Mouse (Mus musculus): ENCODE measurements around the gene Il12rb1.
A peak's percentile ranks its signal among the peaks of the same experiment; 100 is the strongest.

Gene Il12rb1

DNA sequence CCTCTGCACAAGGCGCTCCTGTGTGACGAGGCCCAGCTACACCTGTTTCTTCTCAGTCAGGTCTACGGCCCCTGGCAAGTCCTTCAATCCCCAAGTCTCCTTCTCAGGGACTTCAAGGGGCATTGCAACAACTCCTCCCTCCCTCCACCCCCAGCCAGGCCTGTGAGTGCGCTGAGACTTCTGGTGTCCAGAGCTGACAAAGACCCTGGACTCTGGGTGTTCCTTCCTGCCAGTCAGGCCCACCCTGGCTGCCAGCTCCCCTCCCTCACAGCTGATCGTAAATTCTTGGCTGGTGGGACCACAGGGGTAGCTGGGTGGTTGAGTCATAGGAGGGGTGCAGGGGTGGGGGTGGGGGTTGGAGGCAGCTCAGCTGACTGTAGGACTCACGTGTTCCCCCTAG lies 43.6 kb downstream of the Il12rb1 start:
- no peak for DNase-seq (ENCODE audit: low read depth)

DNA sequence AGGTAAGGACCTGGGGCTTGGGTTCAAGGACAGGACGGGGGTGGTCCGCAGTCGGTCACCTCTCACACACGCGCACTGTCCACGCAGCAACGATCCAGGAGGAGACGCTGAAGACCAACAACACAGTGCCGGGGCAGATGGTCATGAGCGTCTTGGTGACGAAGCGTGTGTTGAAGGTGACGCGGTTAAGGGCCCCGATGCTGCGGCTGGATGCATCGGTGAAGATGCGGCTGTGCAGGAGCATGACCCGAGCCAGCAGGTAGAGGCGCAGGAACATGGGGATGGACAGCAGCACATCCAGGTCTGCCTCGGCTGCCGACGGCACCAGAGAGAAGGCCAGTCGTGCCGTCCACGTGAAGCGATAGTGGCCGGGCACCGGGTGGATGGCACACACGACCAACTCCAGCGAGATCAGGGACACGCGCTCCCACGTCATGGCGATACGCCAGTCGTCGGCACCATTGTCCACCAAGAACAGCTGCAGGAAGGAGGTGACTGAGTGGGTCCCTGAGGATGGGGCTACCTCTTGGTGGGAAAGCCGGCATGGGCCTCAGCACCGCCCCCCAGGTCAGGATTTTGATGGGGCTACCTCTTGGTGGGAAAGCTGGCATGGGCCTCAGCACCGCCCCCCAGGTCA lies 44.5 kb downstream of the Il12rb1 start:
- DNase-seq (ENCODE audit: low read depth) = no peak

DNA sequence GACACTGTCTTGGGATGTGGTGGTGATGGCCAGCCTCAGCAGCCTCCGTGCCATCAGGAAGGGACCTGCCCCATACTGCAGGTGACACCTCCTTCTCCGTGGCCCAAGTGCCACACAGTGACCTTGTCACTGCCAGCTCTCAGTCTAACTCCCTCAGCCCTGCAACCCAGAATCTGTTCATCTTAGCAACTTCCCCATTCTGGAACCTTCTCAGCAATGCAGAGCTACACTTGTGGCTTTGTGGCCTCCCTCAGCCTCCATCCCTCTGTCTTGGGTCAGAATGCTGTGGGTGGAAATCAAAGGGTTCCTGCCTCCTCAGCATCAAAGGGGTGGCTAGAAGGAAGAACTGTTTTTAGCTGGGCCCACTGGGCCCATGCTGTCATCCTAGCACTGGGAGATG lies 45.6 kb downstream of the Il12rb1 start:
- no peak for DNase-seq (ENCODE audit: low read depth)

- DNase-seq (ENCODE audit: low read depth) = no peak
These were observed 47.8 kb downstream of the Il12rb1 start for GRCm38 (mm10) chr8:70856028-70856427.

GRCm38 (mm10) chr8:70856541-70857197 lies 48.4 kb downstream of the Il12rb1 start:
- no peak for DNase-seq (ENCODE audit: low read depth)

GRCm38 (mm10) chr8:70857516-70857915 lies 49.3 kb downstream of the Il12rb1 start:
- DNase-seq (ENCODE audit: low read depth) = no peak

DNA sequence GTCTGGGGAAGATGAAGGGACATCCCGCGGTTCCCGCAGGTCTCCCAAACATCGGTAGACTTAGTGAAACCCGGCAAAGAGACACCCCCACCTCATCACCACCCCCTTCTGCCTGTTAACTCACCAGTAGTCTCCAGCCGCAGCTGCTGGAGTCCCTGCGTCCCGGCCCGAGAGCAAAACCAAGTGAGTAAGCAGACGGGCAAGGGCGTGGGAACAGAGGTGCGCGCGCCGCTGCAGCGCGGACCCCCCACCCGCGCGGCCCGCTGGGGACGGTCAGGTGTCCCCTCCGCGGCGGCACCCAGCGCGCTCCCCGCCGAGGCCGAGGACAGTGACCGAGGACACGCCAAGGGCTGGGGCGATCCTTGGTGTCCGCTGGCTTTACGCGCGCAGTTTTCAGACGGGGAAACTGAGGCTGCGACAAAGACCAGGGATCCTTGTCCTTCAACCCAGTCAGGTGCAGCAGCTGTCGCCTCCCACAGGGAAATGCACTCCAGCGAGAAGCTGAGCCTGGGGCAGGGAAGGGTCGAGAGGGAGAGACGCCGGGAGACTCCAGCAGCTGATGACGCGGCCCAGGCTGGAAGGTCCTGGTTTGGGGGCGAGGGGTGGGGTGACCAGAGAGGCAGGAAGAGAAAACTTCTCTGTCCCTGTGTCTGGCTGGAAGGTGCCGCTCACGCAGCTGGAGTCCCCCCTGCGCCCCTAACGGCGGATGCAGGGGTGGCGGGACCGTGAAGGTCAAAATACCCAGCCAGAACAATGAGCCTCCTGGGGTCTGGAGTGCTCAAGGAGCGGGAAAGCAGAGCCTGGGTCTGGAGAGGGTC lies 54.8 kb downstream of the Il12rb1 start, which contains the start of gene Kcnn1:
TSS of gene Kcnn1 (minus strand) at position 435 of the 818 bp plus-strand sequence.
- no peak for DNase-seq (ENCODE audit: low read depth)

DNA sequence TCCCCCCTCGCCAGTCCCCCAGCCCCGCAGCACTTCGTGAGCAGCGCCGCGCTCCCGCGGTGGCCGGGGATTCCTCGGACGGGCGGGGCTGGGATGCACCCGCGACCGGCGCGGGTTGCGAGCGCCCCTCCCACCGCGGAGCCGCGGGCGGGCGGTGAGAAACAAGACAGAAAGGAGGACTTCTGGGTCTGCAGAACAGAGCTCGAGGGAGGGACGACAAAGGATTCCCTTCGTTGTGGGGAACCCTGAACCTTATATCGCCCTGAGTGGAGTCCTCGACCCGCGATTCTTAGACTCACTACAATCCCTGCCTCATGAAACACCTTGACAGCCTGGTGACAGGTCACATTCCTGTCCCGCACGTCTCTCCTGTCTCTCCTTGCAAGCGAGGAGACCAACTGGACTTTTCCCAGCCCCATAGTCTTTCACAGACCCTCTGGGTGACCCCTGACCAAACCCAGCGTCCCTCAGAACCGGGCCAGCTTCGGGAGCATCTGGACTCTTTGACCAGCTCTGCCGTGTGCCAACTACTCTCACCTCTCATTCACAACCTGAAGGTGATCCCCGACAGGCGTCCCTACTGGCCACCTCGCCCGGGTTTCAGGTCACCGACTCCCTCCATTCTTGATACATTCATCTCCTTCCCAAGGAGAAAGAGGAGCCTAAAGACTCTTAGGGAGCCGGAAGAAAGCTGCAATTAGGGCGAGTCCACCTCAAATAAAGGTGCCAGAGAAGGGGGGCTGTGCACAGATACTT lies 55.9 kb downstream of the Il12rb1 start:
- no peak for DNase-seq (ENCODE audit: low read depth)

DNA sequence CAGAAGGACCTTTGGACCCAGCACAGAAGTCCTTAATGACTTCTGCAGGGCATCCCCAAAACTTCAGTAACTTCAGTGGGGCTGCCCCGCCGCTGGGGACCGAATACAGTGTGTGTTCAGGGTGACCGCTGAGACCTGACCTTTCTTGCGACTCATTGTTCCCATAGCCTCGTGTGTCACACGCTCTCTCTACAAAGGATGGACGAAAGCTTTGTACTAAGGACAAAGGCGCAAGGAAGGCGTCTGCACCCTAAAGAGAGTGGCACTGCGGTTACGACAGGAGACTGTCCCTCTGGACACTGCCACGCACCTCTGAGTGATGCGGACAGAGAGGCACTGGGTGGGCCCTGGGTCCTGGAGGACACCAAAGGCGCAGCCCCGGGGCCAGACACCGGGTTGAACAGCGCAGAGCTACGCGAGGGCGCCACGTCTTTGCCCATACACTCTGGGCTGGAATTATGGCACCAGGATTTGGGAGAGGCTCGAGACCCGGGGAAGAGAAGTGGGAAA lies 56.5 kb downstream of the Il12rb1 start:
- no peak for DNase-seq (ENCODE audit: low read depth)

GRCm38 (mm10) chr8:70865350-70866000 lies 57.2 kb downstream of the Il12rb1 start:
- peak; percentile 98 for DNase-seq (ENCODE audit: low read depth)

DNA sequence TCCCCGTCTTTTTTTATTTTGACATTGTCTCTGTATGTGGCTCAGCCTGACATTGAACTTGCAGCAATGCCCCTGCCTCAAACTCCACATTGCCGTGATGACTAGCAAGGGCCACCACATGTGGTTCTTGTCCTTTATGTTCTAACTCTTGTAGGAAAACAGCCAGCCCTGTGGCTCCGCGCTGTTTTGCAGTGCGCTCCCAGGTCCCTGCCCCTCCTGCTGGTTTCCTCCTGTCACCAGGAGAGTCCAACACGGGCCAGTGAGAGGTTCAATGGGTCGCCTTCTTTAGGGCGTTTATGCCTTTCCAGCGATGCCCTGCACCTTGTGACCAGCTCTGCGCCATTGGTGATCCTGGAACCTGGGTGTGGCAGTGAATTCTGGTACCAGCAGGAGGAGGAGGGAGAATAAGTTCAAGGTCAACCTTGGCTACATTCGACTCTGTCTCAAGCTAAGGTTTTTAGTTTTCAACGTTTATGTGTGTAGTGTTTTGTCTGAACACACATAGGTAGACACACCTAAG lies 57.8 kb downstream of the Il12rb1 start:
- DNase-seq (ENCODE audit: low read depth) = no peak

DNA sequence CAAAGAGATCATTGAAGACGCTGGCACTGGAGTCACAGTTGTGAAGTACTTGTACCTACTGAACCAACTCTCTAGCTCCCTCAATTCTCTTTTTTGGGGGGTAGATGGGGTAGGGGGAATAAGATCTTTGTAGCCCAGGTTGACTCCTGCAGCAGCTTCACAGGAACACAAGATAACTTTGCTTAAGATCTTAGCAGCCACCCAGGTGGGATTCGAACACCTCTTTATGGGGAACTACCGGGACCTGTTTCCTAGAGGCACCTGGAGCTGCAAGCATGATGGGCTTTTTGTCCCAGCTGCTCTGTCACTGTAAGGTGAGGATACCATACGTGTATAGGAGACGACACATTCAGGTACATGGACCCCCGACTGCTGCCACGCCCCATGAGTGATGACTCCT lies 58.3 kb downstream of the Il12rb1 start:
- no peak for DNase-seq (ENCODE audit: low read depth)

DNA sequence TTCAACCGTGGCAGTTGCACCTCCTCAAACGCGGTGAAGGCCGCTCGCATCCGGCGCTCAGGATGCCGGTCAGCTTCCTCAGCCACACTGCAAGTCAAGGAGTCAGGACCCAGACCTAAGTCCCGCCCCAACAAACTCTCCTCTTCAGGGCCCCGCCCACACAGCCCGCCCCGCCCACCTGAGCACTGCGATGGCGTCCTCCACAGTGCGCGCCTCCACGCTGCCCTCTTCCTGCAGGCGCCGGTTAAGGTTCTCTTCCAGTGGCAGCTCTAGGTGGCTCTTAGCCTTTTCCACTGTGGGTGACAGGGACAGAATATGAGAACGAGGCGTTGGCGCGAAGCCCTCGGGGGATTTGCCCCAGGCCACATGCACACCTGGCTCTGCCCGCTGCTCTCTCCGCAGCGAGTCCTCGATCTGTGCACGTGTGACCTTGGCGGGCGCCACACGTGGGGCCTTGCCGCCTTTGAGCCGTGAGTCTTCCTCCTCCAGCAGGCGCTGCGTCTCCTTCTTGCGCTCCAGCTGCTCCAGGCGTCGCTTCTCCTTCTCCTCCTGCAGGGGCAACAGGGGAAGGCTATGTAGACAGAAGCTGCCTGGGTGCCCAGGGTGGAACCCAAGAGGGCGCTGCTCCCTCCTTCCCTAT lies 60.4 kb downstream of the Il12rb1 start:
- DNase-seq (ENCODE audit: low read depth) = no peak

DNA sequence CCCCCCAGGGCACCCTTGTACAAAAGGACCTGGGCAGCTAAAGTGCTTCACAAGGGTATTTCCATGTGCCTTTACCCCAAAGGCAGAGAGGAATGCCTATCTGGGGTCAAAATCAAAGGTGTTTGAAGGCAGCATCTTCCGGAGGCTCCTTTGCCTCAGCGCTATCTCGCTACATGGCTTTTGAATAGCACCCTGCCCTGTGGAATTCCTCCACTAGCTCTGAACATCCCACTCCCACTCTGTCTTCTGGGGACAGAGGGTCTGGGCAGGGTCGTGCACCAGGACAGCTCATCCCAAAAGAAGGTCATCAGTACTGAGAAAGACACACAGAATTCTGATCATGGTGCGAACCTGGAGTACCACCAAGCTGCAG lies 60.9 kb downstream of the Il12rb1 start:
- no peak for DNase-seq (ENCODE audit: low read depth)

DNA sequence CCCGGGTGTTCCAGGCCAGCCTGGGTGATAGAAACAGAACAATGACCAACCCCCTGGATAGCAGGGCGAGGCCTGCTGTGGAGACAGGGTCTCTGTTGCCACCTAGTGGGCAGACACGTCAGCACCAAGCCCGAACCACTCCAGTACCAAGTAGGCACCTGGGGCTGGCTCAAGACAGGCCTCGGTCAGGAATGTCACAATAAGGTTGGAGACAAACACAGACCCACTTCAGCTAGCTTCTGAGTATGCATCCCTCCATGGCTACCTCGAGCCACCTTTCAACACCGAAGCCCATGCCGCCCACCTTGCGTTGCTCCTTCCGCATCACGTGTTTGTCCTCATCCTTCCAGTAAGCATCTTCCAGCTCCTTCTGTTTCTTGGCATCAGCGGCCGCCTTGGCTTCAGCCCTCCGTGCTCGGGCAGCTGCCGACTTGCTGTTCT lies 61.4 kb downstream of the Il12rb1 start:
- DNase-seq (ENCODE audit: low read depth) = no peak

Measured in fibroblast of lung, adult 2 months (primary cell).